Mouse (Mus musculus) forebrain, embryonic 15.5 days (tissue): ENCODE results near the gene Asic2. TPM values are rescaled to one million over a fixed set of nuclear protein-coding genes. Genes with fewer than 3 reads are reported as not detected.

ENCODE experiments used
- ATAC-seq: fragments of 200-750 bp; cut with Nextera tagmentation; replicated peaks from 2 replicates; pipeline ENCODE4 v1.8.0; 2017; ENCODE audit warnings: mild to moderate bottlenecking, moderate TSS enrichment, moderate library complexity
- H3K27ac ChIP-seq: fragments of 300-500 bp; sonication (generic); replicated peaks from 2 replicates; pipeline ENCODE4 v1.5.1; 2015; ENCODE audit warnings: mild to moderate bottlenecking, inconsistent platforms
- H3K27me3 ChIP-seq: fragments of 300-500 bp; sonication (generic); 2 replicates; pipeline ENCODE4 v1.6.1; 2015; ENCODE audit warnings: inconsistent platforms
- H3K36me3 ChIP-seq: fragments of 300-500 bp; sonication (generic); 2 replicates; pipeline ENCODE4 v1.6.1; 2015; ENCODE audit warnings: mild to moderate bottlenecking, inconsistent platforms
- H3K4me1 ChIP-seq: fragments of 300-500 bp; sonication (generic); 2 replicates; pipeline ENCODE4 v1.6.1; 2015; ENCODE audit warnings: inconsistent platforms
- H3K4me2 ChIP-seq: fragments of 300-500 bp; sonication (generic); replicated peaks from 2 replicates; pipeline ENCODE4 v1.6.1; 2015; ENCODE audit warnings: mild to moderate bottlenecking, inconsistent platforms
- H3K4me3 ChIP-seq: fragments of 300-500 bp; sonication (generic); 2 replicates; pipeline ENCODE4 v1.5.1; 2015; ENCODE audit warnings: mild to moderate bottlenecking, inconsistent platforms
- H3K9ac ChIP-seq: fragments of 300-500 bp; sonication (generic); replicated peaks from 2 replicates; pipeline ENCODE4 v1.6.1; 2015; ENCODE audit warnings: mild to moderate bottlenecking, inconsistent platforms
- H3K9me3 ChIP-seq: fragments of 300-500 bp; sonication (generic); 2 replicates; pipeline ENCODE4 v1.6.1; 2016; ENCODE audit warnings: inconsistent platforms
- WGBS: fragments of 180-500 bp; shearing (Covaris S2); methylation state at CpG from one replicate; pipeline ENCODE4 v1.1.7; 2015; ENCODE audit warnings: mixed read lengths; 5-methylcytosine and 5-hydroxymethylcytosine counted together
- polyA plus RNA-seq: library from polyadenylated mRNA; unstranded; fragments of >200 nt; fragmentation: Nextera tagmentation; extraction: Ambion mirVana; gene quantifications from 2 replicates; pipeline ENCODE4 v1.2.1, GENCODE M21; 2015

The Asic2 gene
- polyA plus RNA-seq, 1 experiment from 2014 or later: 5.5 TPM

- H3K9me3 ChIP-seq: no peaks in the 10 kb centered on the region
- ATAC-seq: no peak
Measured at GRCm38 (mm10) chr11:81765288-81765687, 203.0 kb downstream of the Asic2 start.

DNA sequence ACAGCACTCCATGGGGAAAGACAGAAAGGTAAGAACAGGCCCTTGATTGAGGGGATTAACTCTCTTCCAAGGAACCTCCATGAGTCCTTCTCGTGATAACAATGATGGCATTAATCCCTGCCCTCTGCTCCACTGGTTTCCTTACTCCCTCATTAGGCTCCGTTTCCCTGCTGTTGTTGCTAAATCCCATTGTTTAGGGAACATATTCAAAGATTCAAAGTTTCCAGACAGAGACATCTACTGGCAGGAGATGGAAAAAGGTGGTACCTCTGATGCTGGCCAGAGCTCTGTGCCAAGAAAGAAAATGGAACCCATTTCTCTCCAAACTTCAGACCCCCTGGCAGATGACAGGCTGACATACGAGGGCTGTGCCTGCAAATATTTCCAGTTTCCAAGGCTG lies 203.5 kb downstream of the Asic2 start:
- H3K4me2 ChIP-seq: no peak overlapping the region
- H3K4me1 ChIP-seq: peaks cover 32% of the 10 kb centered on the region
- no peak for ATAC-seq
- 11% methylated on average over 3 of the region's 3 CpGs for WGBS
- H3K9ac ChIP-seq: no peak overlapping the region
- no peaks in the 10 kb centered on the region for H3K9me3 ChIP-seq
- H3K4me3 ChIP-seq: no peak overlapping the region
- no peak overlapping the region for H3K27ac ChIP-seq
- no peaks in the 10 kb centered on the region for H3K27me3 ChIP-seq
- no peaks in the 10 kb centered on the region for H3K36me3 ChIP-seq

More at GRCm38 (mm10) chr11:81765288-81765687, 203.0 kb downstream of the Asic2 start:
- Histone ChIP-seq H3K4me1 (peaks cover 34% of the 10 kb centered on the region), H3K9ac (no peak overlapping the region), H3K27ac (no peak overlapping the region), H3K4me3 (no peak overlapping the region), H3K36me3 (no peaks in the 10 kb centered on the region), H3K4me2 (no peak overlapping the region), H3K27me3 (no peaks in the 10 kb centered on the region)
- WGBS: 72% methylated on average over 5 of the region's 5 CpGs

DNA sequence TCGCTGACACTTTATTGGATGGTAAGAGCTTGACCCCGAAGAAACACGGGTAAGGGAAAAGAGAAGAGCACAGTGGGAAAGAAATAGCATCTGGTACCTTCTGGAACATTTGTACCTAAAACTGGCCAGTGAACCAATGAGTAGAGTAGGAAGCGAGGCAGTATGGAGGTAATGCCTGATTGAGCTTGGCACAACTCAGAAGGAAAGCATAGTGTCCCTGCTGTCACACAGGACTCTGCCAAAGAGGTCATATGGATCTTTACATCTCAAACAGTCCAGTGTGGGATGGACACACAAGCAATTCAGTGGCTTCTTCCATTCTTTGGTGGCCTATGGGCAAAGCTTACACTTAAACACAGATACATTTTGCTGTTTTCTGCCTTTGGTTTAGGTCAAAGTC lies 211.0 kb downstream of the Asic2 start:
- 0 out of 2 replicates have a peak, but pooled peaks cover 3% of the 10 kb centered on the region for H3K9me3 ChIP-seq
- 94% methylated on average over 4 of the region's 4 CpGs for WGBS
- H3K27ac ChIP-seq: no peak overlapping the region
- no peak overlapping the region for H3K4me3 ChIP-seq
- no peak overlapping the region for H3K4me2 ChIP-seq
- H3K9ac ChIP-seq: no peak overlapping the region
- no peaks in the 10 kb centered on the region for H3K27me3 ChIP-seq
- ATAC-seq: no peak
- H3K4me1 ChIP-seq: no peaks in the 10 kb centered on the region
- H3K36me3 ChIP-seq: no peaks in the 10 kb centered on the region

GRCm38 (mm10) chr11:81750876-81751275 lies 217.4 kb downstream of the Asic2 start:
- no peak for ATAC-seq

GRCm38 (mm10) chr11:81750016-81750415 lies 218.2 kb downstream of the Asic2 start:
- H3K36me3 ChIP-seq: no peaks in the 10 kb centered on the region
- no peak overlapping the region for H3K4me2 ChIP-seq
- H3K4me1 ChIP-seq: no peaks in the 10 kb centered on the region
- no peak overlapping the region for H3K4me3 ChIP-seq
- ATAC-seq: no peak
- no peak overlapping the region for H3K9ac ChIP-seq
- 0 out of 2 replicates have a peak, but pooled peaks cover under 1% of the 10 kb centered on the region for H3K9me3 ChIP-seq
- H3K27me3 ChIP-seq: no peaks in the 10 kb centered on the region
- no peak overlapping the region for H3K27ac ChIP-seq
- WGBS: 88% methylated on average over 1 of the region's 1 CpGs

More at GRCm38 (mm10) chr11:81750876-81751275, 217.4 kb downstream of the Asic2 start:
- Histone ChIP-seq H3K4me2 (no peak overlapping the region), H3K27ac (no peak overlapping the region), H3K9ac (no peak overlapping the region), H3K9me3 (0 out of 2 replicates have a peak, but pooled peaks cover 3% of the 10 kb centered on the region), H3K4me3 (no peak overlapping the region), H3K36me3 (no peaks in the 10 kb centered on the region), H3K4me1 (no peaks in the 10 kb centered on the region), H3K27me3 (no peaks in the 10 kb centered on the region)
- 90% methylated on average over 5 of the region's 5 CpGs for WGBS

- 77% methylated on average over 3 of the region's 3 CpGs for WGBS
- Histone ChIP-seq H3K4me1 (peaks cover 14% of the 10 kb centered on the region; the same call in 1 of the 2 replicates), H3K4me3 (no peak overlapping the region), H3K27me3 (no peaks in the 10 kb centered on the region), H3K9me3 (no peaks in the 10 kb centered on the region), H3K4me2 (no peak overlapping the region), H3K36me3 (no peaks in the 10 kb centered on the region), H3K9ac (no peak overlapping the region), H3K27ac (no peak overlapping the region)
- ATAC-seq: no peak
Measured at GRCm38 (mm10) chr11:81738995-81739394, 229.3 kb downstream of the Asic2 start.

DNA sequence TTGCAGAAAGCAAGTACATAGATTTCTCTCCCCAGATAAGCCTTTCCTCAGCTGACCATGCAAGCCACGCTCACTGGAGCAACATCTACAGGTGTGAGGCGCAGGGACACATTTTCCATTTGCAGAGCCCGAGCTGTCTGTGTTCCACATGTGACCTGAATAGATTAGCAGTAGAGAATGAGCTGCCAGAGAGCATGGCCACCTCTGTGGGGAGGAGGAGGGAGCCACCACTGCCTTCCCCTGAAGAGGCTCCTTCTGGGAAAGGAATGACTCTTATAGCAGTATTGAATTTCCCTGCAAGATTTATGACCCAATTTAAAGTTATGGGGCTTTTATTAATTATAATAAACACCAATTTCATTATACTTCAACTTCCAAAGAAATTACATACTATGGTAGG lies 230.5 kb downstream of the Asic2 start:
- Histone ChIP-seq H3K9me3 (no peaks in the 10 kb centered on the region), H3K36me3 (no peaks in the 10 kb centered on the region)

GRCm38 (mm10) chr11:81722071-81722470 lies 246.2 kb downstream of the Asic2 start:
- Histone ChIP-seq H3K4me2 (no peak overlapping the region), H3K27me3 (no peaks in the 10 kb centered on the region), H3K27ac (no peak overlapping the region), H3K4me3 (no peak overlapping the region), H3K9me3 (no peaks in the 10 kb centered on the region), H3K9ac (no peak overlapping the region), H3K4me1 (no peaks in the 10 kb centered on the region), H3K36me3 (no peaks in the 10 kb centered on the region)
- 85% methylated on average over 2 of the region's 2 CpGs for WGBS
- ATAC-seq: no peak

More for the DNA sequence above, 230.5 kb downstream of the Asic2 start:
- peaks cover 14% of the 10 kb centered on the region; the same call in 1 of the 2 replicates for H3K4me1 ChIP-seq
- H3K27me3 ChIP-seq: no peaks in the 10 kb centered on the region
- no peak for ATAC-seq
- H3K27ac ChIP-seq: no peak overlapping the region
- H3K9ac ChIP-seq: no peak overlapping the region
- no peak overlapping the region for H3K4me2 ChIP-seq
- 62% methylated on average over 3 of the region's 3 CpGs for WGBS
- no peak overlapping the region for H3K4me3 ChIP-seq

DNA sequence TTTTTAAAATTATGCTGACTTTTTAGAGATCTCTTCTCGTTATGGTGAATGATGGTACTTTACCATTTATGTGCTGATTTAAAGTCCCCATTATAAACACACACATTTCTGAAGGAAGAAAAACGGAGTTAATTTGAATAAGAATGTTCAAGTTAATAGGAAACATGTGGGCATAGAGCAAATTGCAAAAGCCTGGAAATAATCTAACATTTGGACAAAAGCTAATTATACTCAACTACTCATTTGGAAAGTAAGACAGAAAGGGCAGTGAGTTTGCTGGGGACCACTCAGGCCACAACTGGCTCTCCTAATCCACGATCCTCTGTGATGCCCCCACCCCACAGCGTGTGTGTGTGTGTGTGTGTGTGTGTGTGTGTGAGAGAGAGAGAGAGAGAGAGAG lies 253.5 kb downstream of the Asic2 start:
- Histone ChIP-seq H3K9me3 (no peaks in the 10 kb centered on the region), H3K27me3 (no peaks in the 10 kb centered on the region), H3K4me2 (no peak overlapping the region), H3K27ac (0 out of 2 replicates have a peak overlapping the region, but pooled peaks have one; percentile 19), H3K9ac (no peak overlapping the region), H3K4me1 (peaks cover 16% of the 10 kb centered on the region; the same call in 1 of the 2 replicates), H3K36me3 (no peaks in the 10 kb centered on the region), H3K4me3 (no peak overlapping the region)
- ATAC-seq: no peak
- 13% methylated on average over 4 of the region's 4 CpGs for WGBS

DNA sequence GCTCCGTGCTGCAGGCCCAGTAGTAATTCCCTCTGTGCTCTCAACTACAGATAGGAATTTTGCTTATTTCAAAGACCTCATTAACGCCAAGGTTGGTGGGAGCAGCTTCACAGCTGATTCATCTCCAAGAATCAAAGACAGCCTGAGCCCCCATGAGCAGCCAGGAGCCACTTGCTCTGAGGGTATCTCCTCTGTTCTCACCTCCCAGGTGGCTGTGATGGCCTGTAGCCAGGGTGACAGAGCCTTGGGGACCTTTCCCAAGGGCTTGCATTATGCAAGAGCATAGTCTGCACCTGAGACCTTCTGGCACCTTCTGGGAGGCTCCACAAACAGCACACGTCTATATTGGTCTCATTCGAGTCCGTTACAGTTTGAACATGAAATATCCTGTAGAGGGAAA lies 261.3 kb downstream of the Asic2 start:
- H3K27me3 ChIP-seq: no peaks in the 10 kb centered on the region
- H3K4me2 ChIP-seq: no peak overlapping the region
- no peak for ATAC-seq
- no peaks in the 10 kb centered on the region for H3K9me3 ChIP-seq
- H3K9ac ChIP-seq: no peak overlapping the region
- peaks cover 4% of the 10 kb centered on the region for H3K4me1 ChIP-seq
- 70% methylated on average over 5 of the region's 5 CpGs for WGBS
- no peak overlapping the region for H3K4me3 ChIP-seq
- H3K27ac ChIP-seq: no peak overlapping the region
- H3K36me3 ChIP-seq: no peaks in the 10 kb centered on the region

- no peak for ATAC-seq
- H3K9me3 ChIP-seq: no peaks in the 10 kb centered on the region
- H3K4me1 ChIP-seq: peaks cover 7% of the 10 kb centered on the region
- H3K4me3 ChIP-seq: no peak overlapping the region
- H3K27ac ChIP-seq: no peak overlapping the region
- no peaks in the 10 kb centered on the region for H3K27me3 ChIP-seq
- no peak overlapping the region for H3K9ac ChIP-seq
- H3K4me2 ChIP-seq: no peak overlapping the region
- H3K36me3 ChIP-seq: no peaks in the 10 kb centered on the region
- 89% methylated on average over 1 of the region's 1 CpGs for WGBS
Measured at GRCm38 (mm10) chr11:81698008-81698407, 270.2 kb downstream of the Asic2 start.

DNA sequence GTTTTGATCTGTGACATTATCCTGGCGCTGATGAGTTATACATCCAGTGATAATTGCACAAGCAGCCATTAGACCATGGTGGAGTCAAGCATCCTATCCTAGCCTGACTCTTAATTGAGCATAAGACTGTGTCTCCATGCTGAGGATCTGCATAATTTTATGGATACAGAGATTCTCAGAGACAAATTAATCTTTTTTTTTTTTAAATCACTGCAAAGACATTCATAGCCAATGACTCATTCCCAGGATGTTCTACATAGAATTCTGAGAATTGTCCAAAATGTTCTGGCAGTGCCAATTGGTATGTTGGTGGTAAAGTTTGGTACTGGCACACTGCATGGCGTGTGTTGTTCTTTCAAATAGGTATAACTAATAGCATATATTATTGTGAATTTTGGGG lies 272.8 kb downstream of the Asic2 start:
- no peak overlapping the region for H3K4me3 ChIP-seq

GRCm38 (mm10) chr11:81680511-81680910 lies 287.7 kb downstream of the Asic2 start:
- H3K27me3 ChIP-seq: no peaks in the 10 kb centered on the region
- 39% methylated on average over 2 of the region's 2 CpGs for WGBS

More for the DNA sequence above, 272.8 kb downstream of the Asic2 start:
- Histone ChIP-seq H3K9ac (no peak overlapping the region), H3K27me3 (no peaks in the 10 kb centered on the region), H3K4me2 (no peak overlapping the region), H3K4me1 (no peaks in the 10 kb centered on the region), H3K27ac (no peak overlapping the region), H3K9me3 (no peaks in the 10 kb centered on the region), H3K36me3 (no peaks in the 10 kb centered on the region)
- no peak for ATAC-seq
- WGBS: 89% methylated on average over 2 of the region's 2 CpGs

More at GRCm38 (mm10) chr11:81680511-81680910, 287.7 kb downstream of the Asic2 start:
- Histone ChIP-seq H3K9me3 (no peaks in the 10 kb centered on the region), H3K36me3 (no peaks in the 10 kb centered on the region), H3K4me2 (no peak overlapping the region), H3K4me3 (no peak overlapping the region), H3K27ac (peak overlapping the region; percentile 35), H3K4me1 (no peaks in the 10 kb centered on the region), H3K9ac (no peak overlapping the region)
- no peak for ATAC-seq
